15 mouse cellular contexts compared by ENCODE assay signal in the genomic region with DNA sequence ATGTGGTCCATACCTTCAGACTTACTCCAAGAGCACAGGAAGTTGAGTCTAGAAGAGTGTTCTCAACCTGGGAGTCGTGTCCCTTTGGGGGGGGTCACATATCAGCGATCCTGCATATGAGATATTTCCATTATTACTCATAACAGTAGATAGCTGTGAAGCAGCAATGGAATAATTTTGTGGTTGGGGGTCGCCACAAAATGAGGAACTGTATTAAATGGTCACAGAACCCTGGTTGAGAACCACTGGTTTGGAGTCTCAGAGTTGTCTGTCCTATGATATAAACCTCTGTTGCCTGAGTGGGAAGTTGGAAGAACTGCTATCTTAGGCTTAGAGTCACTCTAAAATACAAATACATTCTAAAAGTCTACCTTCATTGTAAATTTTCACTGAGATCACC. TPM values are rescaled to one million over a fixed set of nuclear protein-coding genes. Genes with fewer than 3 reads are reported as not detected.
A peak's percentile ranks its signal among the peaks of the same experiment; 100 is the strongest.
DNase-seq lines count a peak whose midpoint lies in the region; ATAC-seq lines count a peak whose summit lies in the region.
"Had no signal": no experiment of that assay in that cellular context is flagged by ENCODE, and none has a peak within 500 bp of the region (broad histone marks: within the 10 kb centered on the region; RNA-seq: fewer than 3 reads in every experiment).

No protein-coding gene starts in this region.

- no peak overlapping the region for H3K4me2 ChIP-seq in forebrain, embryonic 12.5 days
- H3K4me2 ChIP-seq in forebrain, embryonic 15.5 days (replicated peaks), result no peak overlapping the region
- H3K4me2 ChIP-seq in hindbrain, embryonic 15.5 days, result no peak overlapping the region
- no peak overlapping the region for H3K4me2 ChIP-seq in hindbrain, embryonic 16.5 days (ENCODE audit: low read length)
- no peak overlapping the region for H3K4me2 ChIP-seq in midbrain, embryonic 11.5 days
- no peak overlapping the region for H3K4me2 ChIP-seq in midbrain, embryonic 13.5 days (replicated peaks)
- no peak overlapping the region for H3K4me2 ChIP-seq in neural tube, embryonic 12.5 days (replicated peaks)
- H3K4me2 ChIP-seq: midbrain, embryonic 12.5 days; stomach, embryonic 15.5 days had no signal

- no peak overlapping the region for H3K4me3 ChIP-seq in forebrain, embryonic 12.5 days (replicated peaks)
- H3K4me3 ChIP-seq in forebrain, embryonic 15.5 days, result no peak overlapping the region
- no peak overlapping the region for H3K4me3 ChIP-seq in hindbrain, embryonic 15.5 days
- no peak overlapping the region for H3K4me3 ChIP-seq in hindbrain, embryonic 16.5 days (ENCODE audit: low read length)
- no peak overlapping the region for H3K4me3 ChIP-seq in midbrain, embryonic 11.5 days (ENCODE audit: low read depth, low read length)
- H3K4me3 ChIP-seq in midbrain, embryonic 13.5 days (replicated peaks), result no peak overlapping the region
- no peak overlapping the region for H3K4me3 ChIP-seq in neural tube, embryonic 12.5 days
- H3K4me3 ChIP-seq: midbrain, embryonic 12.5 days; stomach, embryonic 15.5 days had no signal

- DNase-seq in midbrain, embryonic 11.5 days (ENCODE audit: low spot score, missing footprints), result no peak
- DNase-seq in left cerebral cortex, adult 9 months (ENCODE audit: low spot score in 2 of 2), result no peak
- DNase-seq: adrenal gland, postnatal 25 days; cerebellum, postnatal 25 days; kidney, adult 8-10 months; thymus, postnatal 4 days had no signal

- peaks cover 56% of the 10 kb centered on the region for H3K9me3 ChIP-seq in forebrain, embryonic 12.5 days
- peaks cover 52% of the 10 kb centered on the region for H3K9me3 ChIP-seq in forebrain, embryonic 15.5 days
- peaks cover 41% of the 10 kb centered on the region for H3K9me3 ChIP-seq in hindbrain, embryonic 15.5 days
- peaks cover 50% of the 10 kb centered on the region for H3K9me3 ChIP-seq in hindbrain, embryonic 16.5 days (ENCODE audit: control insufficient read depth, low read length)
- peaks cover 47% of the 10 kb centered on the region for H3K9me3 ChIP-seq in midbrain, embryonic 11.5 days (ENCODE audit: control insufficient read depth, low read length)
- H3K9me3 ChIP-seq in midbrain, embryonic 13.5 days, result peaks cover 50% of the 10 kb centered on the region
- H3K9me3 ChIP-seq in neural tube, embryonic 12.5 days, result peaks cover 54% of the 10 kb centered on the region
- H3K9me3 ChIP-seq: stomach, embryonic 15.5 days had no signal

- peak; percentile 2; the same call in 1 of the 2 replicates for ATAC-seq in forebrain, embryonic 12.5 days (ENCODE audit: low FRiP score)
- no peak for ATAC-seq in forebrain, embryonic 15.5 days (replicated peaks)
- ATAC-seq in hindbrain, embryonic 15.5 days (ENCODE audit: low FRiP score, low read depth), result 0 out of 2 replicates have a peak, but pooled peaks have one; percentile 12
- ATAC-seq in hindbrain, embryonic 16.5 days, result no peak
- ATAC-seq in midbrain, embryonic 11.5 days (ENCODE audit: low FRiP score), result peak; percentile 30
- ATAC-seq in midbrain, embryonic 13.5 days, result no peak
- ATAC-seq in neural tube, embryonic 12.5 days (ENCODE audit: low FRiP score, low read depth), result peak; percentile 1; the same call in 1 of the 2 replicates

- H3K36me3 ChIP-seq in forebrain, embryonic 12.5 days (replicated peaks), result no peaks in the 10 kb centered on the region
- H3K36me3 ChIP-seq in forebrain, embryonic 15.5 days, result no peaks in the 10 kb centered on the region
- no peaks in the 10 kb centered on the region for H3K36me3 ChIP-seq in hindbrain, embryonic 15.5 days
- no peaks in the 10 kb centered on the region for H3K36me3 ChIP-seq in hindbrain, embryonic 16.5 days (ENCODE audit: control insufficient read depth, insufficient read depth, low read length)
- H3K36me3 ChIP-seq in midbrain, embryonic 11.5 days (ENCODE audit: control insufficient read depth, insufficient read depth, low read length), result no peaks in the 10 kb centered on the region
- no peaks in the 10 kb centered on the region for H3K36me3 ChIP-seq in midbrain, embryonic 13.5 days
- no peaks in the 10 kb centered on the region for H3K36me3 ChIP-seq in neural tube, embryonic 12.5 days
- H3K36me3 ChIP-seq: midbrain, embryonic 12.5 days; stomach, embryonic 15.5 days had no signal

- H3K27ac ChIP-seq in forebrain, embryonic 12.5 days, result no peak overlapping the region
- H3K27ac ChIP-seq in forebrain, embryonic 15.5 days (replicated peaks), result no peak overlapping the region
- no peak overlapping the region for H3K27ac ChIP-seq in hindbrain, embryonic 15.5 days (replicated peaks)
- H3K27ac ChIP-seq in hindbrain, embryonic 16.5 days (ENCODE audit: low read depth, low read length), result no peak overlapping the region
- no peak overlapping the region for H3K27ac ChIP-seq in midbrain, embryonic 11.5 days (ENCODE audit: low read depth, low read length)
- no peak overlapping the region for H3K27ac ChIP-seq in midbrain, embryonic 13.5 days
- no peak overlapping the region for H3K27ac ChIP-seq in neural tube, embryonic 12.5 days
- H3K27ac ChIP-seq: midbrain, embryonic 12.5 days; stomach, embryonic 15.5 days had no signal

- no peak overlapping the region for H3K9ac ChIP-seq in forebrain, embryonic 12.5 days
- H3K9ac ChIP-seq in forebrain, embryonic 15.5 days (replicated peaks), result no peak overlapping the region
- no peak overlapping the region for H3K9ac ChIP-seq in hindbrain, embryonic 15.5 days
- no peak overlapping the region for H3K9ac ChIP-seq in hindbrain, embryonic 16.5 days (ENCODE audit: low read depth, low read length)
- no peak overlapping the region for H3K9ac ChIP-seq in midbrain, embryonic 11.5 days (ENCODE audit: low read length)
- H3K9ac ChIP-seq in midbrain, embryonic 13.5 days (replicated peaks), result no peak overlapping the region
- H3K9ac ChIP-seq in neural tube, embryonic 12.5 days, result no peak overlapping the region
- H3K9ac ChIP-seq: midbrain, embryonic 12.5 days; stomach, embryonic 15.5 days had no signal

- WGBS in forebrain, embryonic 12.5 days, result 53% methylated on average over 3 of the region's 3 CpGs
- WGBS in forebrain, embryonic 15.5 days, result 56% methylated on average over 3 of the region's 3 CpGs
- 60% methylated on average over 3 of the region's 3 CpGs for WGBS in hindbrain, embryonic 15.5 days
- 55% methylated on average over 3 of the region's 3 CpGs for whole genome bisulfite sequencing in hindbrain, embryonic 16.5 days
- WGBS in midbrain, embryonic 11.5 days, result 55% methylated on average over 3 of the region's 3 CpGs
- WGBS in midbrain, embryonic 13.5 days, result 50% methylated on average over 3 of the region's 3 CpGs
- WGBS in neural tube, embryonic 12.5 days, result 50% methylated on average over 3 of the region's 3 CpGs

- no peaks in the 10 kb centered on the region for H3K27me3 ChIP-seq in forebrain, embryonic 12.5 days
- no peaks in the 10 kb centered on the region for H3K27me3 ChIP-seq in forebrain, embryonic 15.5 days
- no peaks in the 10 kb centered on the region for H3K27me3 ChIP-seq in hindbrain, embryonic 15.5 days
- H3K27me3 ChIP-seq in hindbrain, embryonic 16.5 days (replicated peaks; ENCODE audit: control insufficient read depth, insufficient read depth, low read length), result no peaks in the 10 kb centered on the region
- H3K27me3 ChIP-seq in midbrain, embryonic 11.5 days (ENCODE audit: control insufficient read depth, insufficient read depth, low read length), result no peaks in the 10 kb centered on the region
- no peaks in the 10 kb centered on the region for H3K27me3 ChIP-seq in midbrain, embryonic 13.5 days
- no peaks in the 10 kb centered on the region for H3K27me3 ChIP-seq in neural tube, embryonic 12.5 days (replicated peaks)
- H3K27me3 ChIP-seq: midbrain, embryonic 12.5 days; stomach, embryonic 15.5 days had no signal

- no peaks in the 10 kb centered on the region for H3K4me1 ChIP-seq in forebrain, embryonic 12.5 days
- H3K4me1 ChIP-seq in forebrain, embryonic 15.5 days, result no peaks in the 10 kb centered on the region
- no peaks in the 10 kb centered on the region for H3K4me1 ChIP-seq in hindbrain, embryonic 15.5 days (replicated peaks)
- no peaks in the 10 kb centered on the region for H3K4me1 ChIP-seq in hindbrain, embryonic 16.5 days (ENCODE audit: control insufficient read depth, insufficient read depth, low read depth, low read length)
- H3K4me1 ChIP-seq in midbrain, embryonic 11.5 days (ENCODE audit: control insufficient read depth, insufficient read depth, low read length), result no peaks in the 10 kb centered on the region
- no peaks in the 10 kb centered on the region for H3K4me1 ChIP-seq in midbrain, embryonic 13.5 days (replicated peaks)
- H3K4me1 ChIP-seq in neural tube, embryonic 12.5 days, result no peaks in the 10 kb centered on the region
- H3K4me1 ChIP-seq: midbrain, embryonic 12.5 days; stomach, embryonic 15.5 days had no signal

RNA-seq across cellular contexts. Expression of gene Trpm8, which starts 32.4 kb away (rescaled TPM):
- not detected in 2 replicates for polyA plus RNA-seq in forebrain, embryonic 12.5 days (2016; fragmentation: Nextera tagmentation; extraction: Ambion mirVana)
- polyA plus RNA-seq in forebrain, embryonic 15.5 days (2015; fragmentation: Nextera tagmentation; extraction: Ambion mirVana), result 0.06 and 0.11 TPM in 2 replicates
- 0.06 and 0.08 TPM in 2 replicates for polyA plus RNA-seq in hindbrain, embryonic 15.5 days (2015; fragmentation: Nextera tagmentation; extraction: Ambion mirVana)
- 0.10 and 0.14 TPM in 2 replicates for polyA plus RNA-seq in hindbrain, embryonic 16.5 days (2015; fragmentation: Nextera tagmentation; extraction: Ambion mirVana)
- not detected in 2 replicates for polyA plus RNA-seq in midbrain, embryonic 11.5 days (2014; fragmentation: Nextera tagmentation; extraction: Ambion mirVana)
- polyA plus RNA-seq in midbrain, embryonic 13.5 days (2015; fragmentation: Nextera tagmentation; extraction: Ambion mirVana), result 0.04 TPM in 1 of 2 replicates, not detected in the other
- polyA plus RNA-seq in neural tube, embryonic 12.5 days (2016; fragmentation: Nextera tagmentation; extraction: Ambion mirVana), result not detected in 2 replicates
- polyA plus RNA-seq: lung, postnatal 0 days; midbrain, embryonic 12.5 days; stomach, embryonic 15.5 days had no signal

RNA-seq across cellular contexts. Expression of gene Hjurp, which starts 32.5 kb away (rescaled TPM):
- polyA plus RNA-seq in forebrain, embryonic 12.5 days (2016; fragmentation: Nextera tagmentation; extraction: Ambion mirVana), result 209 and 210 TPM in 2 replicates
- polyA plus RNA-seq in forebrain, embryonic 15.5 days (2015; fragmentation: Nextera tagmentation; extraction: Ambion mirVana), result 115 and 118 TPM in 2 replicates
- 77.9 and 81.6 TPM in 2 replicates for polyA plus RNA-seq in hindbrain, embryonic 15.5 days (2015; fragmentation: Nextera tagmentation; extraction: Ambion mirVana)
- polyA plus RNA-seq in hindbrain, embryonic 16.5 days (2015; fragmentation: Nextera tagmentation; extraction: Ambion mirVana), result 66.4 and 80.3 TPM in 2 replicates
- polyA plus RNA-seq in midbrain, embryonic 11.5 days (2014; fragmentation: Nextera tagmentation; extraction: Ambion mirVana), result 135 TPM in 2 replicates
- polyA plus RNA-seq in midbrain, embryonic 13.5 days (2015; fragmentation: Nextera tagmentation; extraction: Ambion mirVana), result 107 and 110 TPM in 2 replicates
- polyA plus RNA-seq in neural tube, embryonic 12.5 days (2016; fragmentation: Nextera tagmentation; extraction: Ambion mirVana), result 134 and 135 TPM in 2 replicates

Comparison
In these comparisons a context has a peak if more than half of its experiments do, and no peak if none do; other contexts are left out.
1. ATAC-seq: peak in forebrain, embryonic 12.5 days (single experiment), hindbrain, embryonic 15.5 days (single experiment), midbrain, embryonic 11.5 days (single experiment) and neural tube, embryonic 12.5 days (single experiment); none in forebrain, embryonic 15.5 days (single experiment), hindbrain, embryonic 16.5 days (single experiment) and midbrain, embryonic 13.5 days (single experiment).